8 mouse cellular contexts compared by ENCODE assay signal in genomic region chr7:113766498-113766941, GRCm38 (mm10). TPM values are rescaled to one million over a fixed set of nuclear protein-coding genes. Genes with fewer than 3 reads are reported as not detected.
DNase-seq lines count a peak whose midpoint lies in the region; ATAC-seq and TF ChIP-seq lines count a peak whose summit lies in the region.

No protein-coding gene starts in this region.

- peak overlapping the region; percentile 99 for H3K4me2 ChIP-seq in forebrain, postnatal 0 days (ENCODE audit: low read depth)
- H3K4me2 ChIP-seq in kidney, postnatal 0 days (ENCODE audit: low read length): peak overlapping the region; percentile 82
- H3K4me2 ChIP-seq in midbrain, embryonic 15.5 days: peak overlapping the region; percentile 99

- whole genome bisulfite sequencing in lung, adult 2 months: 2% methylated on average over 27 of the region's 27 CpGs
- WGBS in forebrain, postnatal 0 days: 3% methylated on average over 27 of the region's 27 CpGs
- 3% methylated on average over 27 of the region's 27 CpGs for WGBS in kidney, postnatal 0 days
- under 1% methylated on average over 27 of the region's 27 CpGs for WGBS in midbrain, embryonic 15.5 days

- no peaks in the 10 kb centered on the region for H3K4me1 ChIP-seq in lung, adult 2 months (ENCODE audit: control insufficient read depth, insufficient read depth, low read length)
- no peaks in the 10 kb centered on the region for H3K4me1 ChIP-seq in forebrain, postnatal 0 days (ENCODE audit: insufficient read depth)
- H3K4me1 ChIP-seq in kidney, postnatal 0 days (replicated peaks; ENCODE audit: insufficient read depth, low read length): peaks cover 9% of the 10 kb centered on the region; the same call in 1 of the 2 replicates
- peaks cover 30% of the 10 kb centered on the region for H3K4me1 ChIP-seq in midbrain, embryonic 15.5 days

- peak overlapping the region; percentile 21; the same call in 1 of the 2 replicates for H3K27ac ChIP-seq in forebrain, postnatal 0 days (ENCODE audit: low read depth, low read length)
- no peak overlapping the region for H3K27ac ChIP-seq in kidney, postnatal 0 days
- H3K27ac ChIP-seq in midbrain, embryonic 15.5 days: peak overlapping the region; percentile 51

- peak; percentile 28 for ATAC-seq in forebrain, postnatal 0 days
- peak; percentile 56 for ATAC-seq in kidney, postnatal 0 days (replicated peaks; ENCODE audit: low FRiP score, low read depth)
- peak; percentile 65 for ATAC-seq in midbrain, embryonic 15.5 days (replicated peaks)
- ATAC-seq in activated CD4-positive, CD25-positive, alpha-beta regulatory T cell, adult 4 months: no peak

- TF ChIP-seq CTCF in lung, adult 2 months (IDR thresholded peaks at IDR 0.05; ENCODE audit: insufficient read depth, low read length): no peak
- TF ChIP-seq CTCF in forebrain, postnatal 0 days (IDR thresholded peaks at IDR 0.05; ENCODE audit: low read depth): no peak
- TF ChIP-seq CTCF in kidney, postnatal 0 days (IDR thresholded peaks at IDR 0.05; ENCODE audit: low read depth): no peak

- 0 out of 2 replicates have a peak, but pooled peaks cover 6% of the 10 kb centered on the region for H3K9me3 ChIP-seq in forebrain, postnatal 0 days (ENCODE audit: low read length)
- H3K9me3 ChIP-seq in kidney, postnatal 0 days (replicated peaks; ENCODE audit: low read length): no peaks in the 10 kb centered on the region; the same call in 1 of the 2 replicates
- H3K9me3 ChIP-seq in midbrain, embryonic 15.5 days: no peaks in the 10 kb centered on the region

- peaks cover 21% of the 10 kb centered on the region; the same call in 1 of the 2 replicates for H3K27me3 ChIP-seq in forebrain, postnatal 0 days (ENCODE audit: insufficient read depth, low read length)
- peaks cover 14% of the 10 kb centered on the region; the same call in 1 of the 2 replicates for H3K27me3 ChIP-seq in kidney, postnatal 0 days (ENCODE audit: insufficient read depth, low read length)
- peaks cover 14% of the 10 kb centered on the region; the same call in 1 of the 2 replicates for H3K27me3 ChIP-seq in midbrain, embryonic 15.5 days (replicated peaks)

- peak overlapping the region; percentile 56 for H3K4me3 ChIP-seq in lung, adult 2 months (replicated peaks; ENCODE audit: extremely low read depth, low read depth, low read length)
- peak overlapping the region; percentile 57 for H3K4me3 ChIP-seq in forebrain, postnatal 0 days (ENCODE audit: low read depth, low read length)
- H3K4me3 ChIP-seq in kidney, postnatal 0 days (replicated peaks; ENCODE audit: low read depth, low read length): peak overlapping the region; percentile 43
- H3K4me3 ChIP-seq in midbrain, embryonic 15.5 days: peak overlapping the region; percentile 52

- H3K36me3 ChIP-seq in forebrain, postnatal 0 days (ENCODE audit: insufficient read depth): no peaks in the 10 kb centered on the region
- H3K36me3 ChIP-seq in kidney, postnatal 0 days (ENCODE audit: insufficient read depth, low read length): no peaks in the 10 kb centered on the region
- no peaks in the 10 kb centered on the region for H3K36me3 ChIP-seq in midbrain, embryonic 15.5 days (replicated peaks)

- H3K9ac ChIP-seq in forebrain, postnatal 0 days: peak overlapping the region; percentile 60
- H3K9ac ChIP-seq in kidney, postnatal 0 days (ENCODE audit: low read depth, low read length): peak overlapping the region; percentile 54; the same call in 1 of the 2 replicates
- peak overlapping the region; percentile 51 for H3K9ac ChIP-seq in midbrain, embryonic 15.5 days

- no peak for TF ChIP-seq POLR2A in lung, adult 2 months (IDR thresholded peaks at IDR 0.05; ENCODE audit: borderline replicate concordance, extremely low read depth, low read depth, low read length)

- DNase-seq in lung, adult 2 months: no peak
- no peak for DNase-seq in lung, postnatal 25 days (ENCODE audit: low spot score)
- DNase-seq in cerebellum, adult 18-20 months: peak; percentile 53 to 66
- peak; percentile 35 for DNase-seq in forebrain, postnatal 0 days
- DNase-seq in kidney, postnatal 0 days (ENCODE audit: low spot score): peak; percentile 21
- DNase-seq in thymus, postnatal 25 days: no peak

RNA-seq across cellular contexts. Expression of gene Spon1, which starts 0.7 kb away (rescaled TPM):
- 70.0 and 86.6 TPM in 2 replicates for polyA plus RNA-seq in lung, adult 2 months (2012; rRNA removed)
- 18.2 and 25.8 TPM in 2 replicates for total RNA-seq in forebrain, postnatal 0 days (2014; rRNA removed)
- 20.5 and 26.4 TPM in 2 replicates for polyA plus RNA-seq in forebrain, postnatal 0 days (2015; fragmentation: Nextera tagmentation; extraction: Ambion mirVana)
- polyA plus RNA-seq in kidney, postnatal 0 days (2015; fragmentation: Nextera tagmentation; extraction: Ambion mirVana): 12.1 and 12.5 TPM in 2 replicates
- polyA plus RNA-seq in midbrain, embryonic 15.5 days (2015; fragmentation: Nextera tagmentation; extraction: Ambion mirVana): 38.4 and 47.2 TPM in 2 replicates
- 1 to 10 TPM in 1 of 2 experiments, under 1 TPM in 1; 0.99 to 1.8 TPM for polyA plus RNA-seq in activated CD4-positive, CD25-positive, alpha-beta regulatory T cell, adult 4 months (2017; shearing (Covaris generic))

Comparison
In these comparisons a context has a peak if more than half of its experiments do, and no peak if none do; other contexts are left out.
1. DNase-seq: peak in cerebellum, adult 18-20 months (2 of 2), forebrain, postnatal 0 days (single experiment) and kidney, postnatal 0 days (single experiment); none in lung, adult 2 months (single experiment), lung, postnatal 25 days (single experiment) and thymus, postnatal 25 days (single experiment).
2. Peak in every context shown above with its lines, with median percentiles within 50 percentile points of each other: H3K4me3 ChIP-seq, H3K4me2 ChIP-seq and H3K9ac ChIP-seq.